Mouse (Mus musculus): ENCODE measurements around the gene Qk.

DNA sequence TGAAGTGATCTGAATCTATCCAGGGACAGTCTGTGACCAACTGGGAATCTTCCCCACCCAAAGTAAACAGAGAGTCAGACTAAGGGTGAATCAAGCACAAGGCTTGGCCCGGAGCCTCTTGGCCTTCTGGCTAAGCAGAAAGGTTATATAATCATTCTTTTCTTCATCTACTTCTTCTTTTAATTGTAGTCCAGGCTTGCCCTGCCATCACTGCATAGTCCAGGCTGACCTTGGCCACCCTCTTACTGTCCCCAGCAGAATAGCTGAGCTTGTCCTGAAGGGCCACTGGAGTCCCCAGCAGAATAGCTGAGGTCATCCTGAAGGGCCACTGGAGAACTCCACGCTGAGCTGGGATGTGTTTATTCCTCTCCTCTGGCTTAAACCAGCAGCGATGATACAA lies 158.4 kb downstream of the Qk start:
- TF ChIP-seq CTCF (IDR thresholded peaks at IDR 0.05; ENCODE audit: borderline replicate concordance, insufficient read depth, low read length) (no peak), POLR2A (IDR thresholded peaks at IDR 0.05; ENCODE audit: low read depth, low read length) (no peak)
